Mouse (Mus musculus) midbrain, embryonic 14.5 days (tissue): Measurements from ENCODE around the gene Vamp5. TPM values are rescaled to one million over a fixed set of nuclear protein-coding genes. Genes with fewer than 3 reads are reported as not detected.

ENCODE experiments used
- ATAC-seq: fragments of 200-750 bp; cut with Nextera tagmentation; 2 replicates; pipeline ENCODE4 v1.8.0; 2017; ENCODE audit warnings: moderate number of reproducible peaks, moderate library complexity; ENCODE audit not compliant: low FRiP score, low TSS enrichment
- DNase-seq: peaks from one replicate; pipeline ENCODE4 v3.0.0-alpha.2; 2015
- H3K27ac ChIP-seq: fragments of 300-500 bp; sonication (generic); replicated peaks from 2 replicates; pipeline ENCODE4 v1.5.1; 2014; ENCODE audit warnings: mild to moderate bottlenecking, low read depth, low read length, moderate library complexity
- H3K27me3 ChIP-seq: fragments of 300-500 bp; sonication (generic); 2 replicates; pipeline ENCODE4 v1.6.1; 2014; ENCODE audit warnings: low read length, control low read depth, mixed read lengths; ENCODE audit not compliant: control insufficient read depth, insufficient read depth
- H3K36me3 ChIP-seq: fragments of 300-500 bp; sonication (generic); 2 replicates; pipeline ENCODE4 v1.6.1; 2014; ENCODE audit warnings: low read length, control low read depth; ENCODE audit not compliant: control insufficient read depth, insufficient read depth
- H3K4me1 ChIP-seq: fragments of 300-500 bp; sonication (generic); 2 replicates; pipeline ENCODE4 v1.6.1; 2014; ENCODE audit warnings: mild to moderate bottlenecking, antibody characterized with exemption, low read length, control low read depth; ENCODE audit not compliant: control insufficient read depth, insufficient read depth
- H3K4me2 ChIP-seq: fragments of 300-500 bp; sonication (generic); 2 replicates; pipeline ENCODE4 v1.6.1; 2014; ENCODE audit warnings: mild to moderate bottlenecking, low read length, moderate library complexity
- H3K4me3 ChIP-seq: fragments of 300-500 bp; sonication (generic); replicated peaks from 2 replicates; pipeline ENCODE4 v1.5.1; 2014; ENCODE audit warnings: low read depth, low read length
- H3K9ac ChIP-seq: fragments of 300-500 bp; sonication (generic); replicated peaks from 2 replicates; pipeline ENCODE4 v1.6.1; 2014; ENCODE audit warnings: mild to moderate bottlenecking, low read length, moderate library complexity
- H3K9me3 ChIP-seq: fragments of 300-500 bp; sonication (generic); 2 replicates; pipeline ENCODE4 v1.6.1; 2016; ENCODE audit warnings: low read length, control low read depth, mixed read lengths; ENCODE audit not compliant: control insufficient read depth
- WGBS: fragments of 180-500 bp; shearing (Covaris S2); extraction: QIAGEN DNeasy Blood & Tissue Kit; methylation state at CpG from one replicate; pipeline ENCODE4 v1.1.7; 2014; 5-methylcytosine and 5-hydroxymethylcytosine counted together
- polyA plus RNA-seq: library from polyadenylated mRNA; unstranded; fragments of >200 nt; fragmentation: Nextera tagmentation; extraction: Ambion mirVana; gene quantifications from 2 replicates; pipeline ENCODE4 v1.2.1, GENCODE M21; 2014

The Vamp5 gene
- polyA plus RNA-seq, 1 experiment from 2014 or later = 15.2 TPM

GRCm38 (mm10) chr6:72386561-72386960 is 6.3 kb upstream of the Vamp5 start:
- 93% methylated on average over 2 of the region's 2 CpGs for WGBS
- no peak for ATAC-seq
- no peaks in the 10 kb centered on the region for H3K9me3 ChIP-seq

GRCm38 (mm10) chr6:72385258-72385657 is 5.0 kb upstream of the Vamp5 start:
- no peaks in the 10 kb centered on the region for H3K9me3 ChIP-seq
- ATAC-seq (no peak), DNase-seq (no peak)
- no peak overlapping the region for H3K9ac ChIP-seq
- 0 out of 2 replicates have a peak, but pooled peaks cover 9% of the 10 kb centered on the region for H3K4me1 ChIP-seq
- WGBS = 91% methylated on average over 4 of the region's 4 CpGs
- no peaks in the 10 kb centered on the region for H3K36me3 ChIP-seq
- H3K27me3 ChIP-seq = peaks cover 14% of the 10 kb centered on the region; the same call in 1 of the 2 replicates
- H3K27ac ChIP-seq = no peak overlapping the region
- no peak overlapping the region for H3K4me3 ChIP-seq
- no peak overlapping the region for H3K4me2 ChIP-seq

More at GRCm38 (mm10) chr6:72386561-72386960, 6.3 kb upstream of the Vamp5 start:
- Histone ChIP-seq H3K9ac (no peak overlapping the region), H3K27ac (no peak overlapping the region), H3K4me1 (0 out of 2 replicates have a peak, but pooled peaks cover 9% of the 10 kb centered on the region), H3K4me3 (no peak overlapping the region), H3K36me3 (no peaks in the 10 kb centered on the region), H3K4me2 (no peak overlapping the region), H3K27me3 (peaks cover 16% of the 10 kb centered on the region; the same call in 1 of the 2 replicates)
- DNase-seq = no peak

GRCm38 (mm10) chr6:72383952-72384351 is 3.7 kb upstream of the Vamp5 start:
- H3K4me3 ChIP-seq = no peak overlapping the region
- no peak overlapping the region for H3K9ac ChIP-seq
- H3K36me3 ChIP-seq = no peaks in the 10 kb centered on the region
- peaks cover 15% of the 10 kb centered on the region; the same call in 1 of the 2 replicates for H3K27me3 ChIP-seq
- ATAC-seq = no peak
- H3K4me2 ChIP-seq = no peak overlapping the region
- no peak for DNase-seq
- H3K9me3 ChIP-seq = no peaks in the 10 kb centered on the region
- WGBS = 96% methylated on average over 7 of the region's 7 CpGs
- 0 out of 2 replicates have a peak, but pooled peaks cover 5% of the 10 kb centered on the region for H3K4me1 ChIP-seq
- no peak overlapping the region for H3K27ac ChIP-seq

GRCm38 (mm10) chr6:72383142-72383820 is 3.0 kb upstream of the Vamp5 start:
- H3K4me1 ChIP-seq = 0 out of 2 replicates have a peak, but pooled peaks cover 5% of the 10 kb centered on the region
- no peaks in the 10 kb centered on the region for H3K9me3 ChIP-seq
- H3K9ac ChIP-seq = no peak overlapping the region
- H3K36me3 ChIP-seq = no peaks in the 10 kb centered on the region
- peaks cover 15% of the 10 kb centered on the region; the same call in 1 of the 2 replicates for H3K27me3 ChIP-seq
- H3K4me2 ChIP-seq = no peak overlapping the region
- DNase-seq = no peak
- H3K27ac ChIP-seq = no peak overlapping the region
- H3K4me3 ChIP-seq = no peak overlapping the region
- WGBS = 79% methylated on average over 6 of the region's 6 CpGs
- no peak for ATAC-seq

GRCm38 (mm10) chr6:72382494-72382893 is 2.2 kb upstream of the Vamp5 start:
- peaks cover 15% of the 10 kb centered on the region; the same call in 1 of the 2 replicates for H3K27me3 ChIP-seq
- ATAC-seq (no peak), DNase-seq (no peak)
- no peak overlapping the region for H3K27ac ChIP-seq
- no peaks in the 10 kb centered on the region for H3K9me3 ChIP-seq
- H3K36me3 ChIP-seq = no peaks in the 10 kb centered on the region
- H3K4me2 ChIP-seq = no peak overlapping the region
- no peak overlapping the region for H3K4me3 ChIP-seq
- H3K9ac ChIP-seq = no peak overlapping the region
- H3K4me1 ChIP-seq = 0 out of 2 replicates have a peak, but pooled peaks cover 5% of the 10 kb centered on the region
- WGBS = 82% methylated on average over 6 of the region's 6 CpGs

GRCm38 (mm10) chr6:72379377-72380130 is 714 bp downstream of the Vamp5 start:
- ATAC-seq (no peak), DNase-seq (no peak)
- Histone ChIP-seq H3K36me3 (no peaks in the 10 kb centered on the region), H3K4me2 (peak overlapping the region; percentile 57), H3K27me3 (peaks cover 15% of the 10 kb centered on the region; the same call in 1 of the 2 replicates), H3K4me3 (peak overlapping the region; percentile 36; the same call in 1 of the 2 replicates), H3K9me3 (no peaks in the 10 kb centered on the region), H3K9ac (no peak overlapping the region; the same call in 1 of the 2 replicates), H3K4me1 (0 out of 2 replicates have a peak, but pooled peaks cover 5% of the 10 kb centered on the region), H3K27ac (no peak overlapping the region)
- WGBS = 42% methylated on average over 7 of the region's 7 CpGs

- Histone ChIP-seq H3K4me3 (no peak overlapping the region), H3K4me2 (no peak overlapping the region), H3K9me3 (no peaks in the 10 kb centered on the region), H3K27ac (no peak overlapping the region), H3K27me3 (peaks cover 15% of the 10 kb centered on the region; the same call in 1 of the 2 replicates), H3K9ac (no peak overlapping the region), H3K36me3 (no peaks in the 10 kb centered on the region), H3K4me1 (0 out of 2 replicates have a peak, but pooled peaks cover 5% of the 10 kb centered on the region)
- DNase-seq = no peak
- no peak for ATAC-seq
- WGBS = 85% methylated on average over 8 of the region's 8 CpGs
These were observed 1.6 kb downstream of the Vamp5 start for GRCm38 (mm10) chr6:72378510-72379234.

- Histone ChIP-seq H3K27ac (no peak overlapping the region), H3K4me3 (no peak overlapping the region), H3K36me3 (no peaks in the 10 kb centered on the region), H3K9me3 (no peaks in the 10 kb centered on the region), H3K27me3 (peaks cover 8% of the 10 kb centered on the region; the same call in 1 of the 2 replicates), H3K4me1 (no peaks in the 10 kb centered on the region), H3K9ac (no peak overlapping the region), H3K4me2 (no peak overlapping the region)
- ATAC-seq = no peak
- WGBS = 86% methylated on average over 15 of the region's 15 CpGs
- DNase-seq = no peak
These were observed 5.3 kb downstream of the Vamp5 start for GRCm38 (mm10) chr6:72374820-72375563.
